Mouse (Mus musculus) ES-Bruce4 (cell line): ENCODE results near the gene Smoc2.

Experiments used
- CTCF ChIP-seq: IDR thresholded peaks from one replicate; pipeline ENCODE4 v1.8.1; 2011; ENCODE audit warnings: low read depth, low read length
- EP300 ChIP-seq: IDR thresholded peaks from 2 replicates; pipeline ENCODE4 v1.6.1; 2011; ENCODE audit warnings: low read depth, low read length; ENCODE audit not compliant: insufficient read depth
- POLR2A ChIP-seq: IDR thresholded peaks from one replicate; pipeline ENCODE4 v1.8.1; 2011; ENCODE audit warnings: low read length; ENCODE audit not compliant: insufficient read depth

DNA sequence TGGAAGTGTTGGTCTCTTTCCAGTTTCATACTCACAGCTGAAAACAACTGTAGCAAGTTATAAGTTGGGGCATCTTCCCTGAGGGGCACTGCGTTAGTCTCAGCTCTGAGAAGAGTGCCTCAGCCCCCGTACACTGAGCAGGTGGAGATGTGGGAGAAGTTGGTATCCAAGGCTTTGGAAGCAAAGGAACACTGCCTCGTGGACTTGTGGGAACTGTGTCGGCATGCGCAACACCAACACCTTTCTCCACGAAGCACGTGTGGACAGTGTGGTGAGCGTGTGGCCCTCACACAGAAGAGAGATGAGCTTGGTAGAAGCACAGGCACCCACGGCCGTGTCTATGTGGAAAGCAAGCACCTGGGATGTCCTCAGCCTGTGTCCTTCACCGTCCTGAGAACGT, 64.1 kb downstream of the Smoc2 start:
- TF ChIP-seq CTCF, result no peak
- no peak for TF ChIP-seq POLR2A
- TF ChIP-seq EP300, result no peak
